Mouse (Mus musculus) CD4-positive, CD25-positive, alpha-beta regulatory T cell, adult 2 months (primary cell): ENCODE measurements at regions not wholly inside any gene's neighbourhood (a gene's known extent, or its start where the extent isn't known, plus 50 kb on each side); places are given as distances from the start of the nearest gene placed in this dataset.

ENCODE experiments used
- DNase-seq: peaks from one replicate; pipeline ENCODE4 v3.0.0-alpha.2; 2012; ENCODE audit warnings: low read depth, low spot score

DNA sequence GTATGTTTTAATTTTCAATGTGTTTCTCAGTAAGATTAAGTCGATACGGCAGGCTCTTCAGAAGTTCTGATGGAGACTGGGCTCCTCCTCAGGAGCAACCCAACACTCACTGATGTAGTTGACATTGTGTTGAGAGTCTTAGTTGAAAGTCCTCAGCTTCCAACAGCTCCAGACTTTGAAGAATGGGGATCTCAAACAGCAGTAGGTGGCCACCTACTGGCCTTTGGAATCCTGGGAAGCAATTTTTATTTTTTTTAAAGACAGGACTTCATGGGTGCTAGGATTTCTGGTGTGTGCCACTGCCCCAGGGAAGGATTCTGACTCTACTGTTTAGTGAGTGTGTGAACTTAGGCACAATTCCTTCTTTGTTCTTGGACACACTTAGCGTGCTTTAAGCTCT, 225.9 kb upstream of the Tbc1d5 start:
- DNase-seq = no peak

DNA sequence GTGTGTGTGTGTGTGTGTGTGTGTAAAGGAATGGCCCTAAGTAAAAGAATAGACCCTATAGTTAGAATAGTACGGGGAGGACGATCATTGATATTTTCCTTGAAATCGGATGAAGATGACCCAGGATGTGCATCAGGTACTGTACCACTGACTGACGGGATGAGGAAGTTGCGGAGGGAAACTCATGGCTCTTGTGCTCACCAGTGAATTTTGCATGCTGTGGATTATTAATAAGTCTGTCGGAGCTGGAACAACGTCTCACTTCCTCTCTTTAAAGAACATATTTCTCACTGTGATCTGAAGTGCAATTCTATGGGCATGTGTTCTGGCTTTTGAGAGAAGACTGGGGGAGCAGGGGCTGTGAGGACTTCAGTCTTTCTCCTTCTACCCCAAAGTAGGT, 218.8 kb upstream of the Tbc1d5 start:
- DNase-seq = no peak

DNA sequence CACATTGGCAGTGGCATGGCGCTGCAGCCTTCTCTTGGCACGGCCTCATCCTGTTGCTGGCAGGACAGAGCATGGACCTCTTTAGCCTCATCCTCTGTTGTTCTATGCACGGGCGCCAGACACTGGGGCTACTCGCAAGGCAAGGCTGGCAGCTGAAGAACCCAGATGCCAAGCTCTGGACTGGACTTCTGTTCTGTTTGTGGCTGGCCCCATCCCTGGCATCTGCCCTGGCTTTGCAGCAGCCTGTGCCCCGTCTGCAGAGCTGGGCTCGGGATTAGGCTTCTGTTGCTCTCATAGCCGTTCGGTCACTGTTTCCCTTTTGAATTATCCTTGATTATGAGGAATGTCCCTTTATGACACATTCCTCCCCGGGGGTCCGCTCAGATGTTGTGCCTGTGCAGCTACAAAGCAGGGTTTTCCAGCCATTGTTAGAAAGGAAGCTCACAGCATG, 214.6 kb upstream of the Tbc1d5 start:
- no peak for DNase-seq

DNA sequence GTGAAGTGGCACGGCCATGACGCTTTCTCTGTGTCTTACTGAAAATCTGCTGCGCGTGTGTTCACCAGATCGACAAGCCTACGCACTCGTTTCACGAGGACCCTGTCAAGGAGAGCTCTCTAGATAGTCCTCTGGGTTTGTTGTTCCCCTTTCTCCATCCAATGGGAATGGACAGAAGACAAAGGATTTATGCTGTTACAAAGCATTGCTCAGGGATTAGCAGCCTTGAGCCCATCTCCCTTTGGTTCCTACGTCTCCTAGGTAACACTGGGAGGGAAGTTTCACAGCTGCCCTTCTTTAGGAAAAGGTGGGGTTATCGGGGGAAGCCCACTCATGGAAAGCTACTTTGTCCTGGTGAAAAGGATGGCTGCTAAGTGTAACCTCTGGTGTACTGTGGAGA, 212.7 kb upstream of the Tbc1d5 start:
- no peak for DNase-seq

DNA sequence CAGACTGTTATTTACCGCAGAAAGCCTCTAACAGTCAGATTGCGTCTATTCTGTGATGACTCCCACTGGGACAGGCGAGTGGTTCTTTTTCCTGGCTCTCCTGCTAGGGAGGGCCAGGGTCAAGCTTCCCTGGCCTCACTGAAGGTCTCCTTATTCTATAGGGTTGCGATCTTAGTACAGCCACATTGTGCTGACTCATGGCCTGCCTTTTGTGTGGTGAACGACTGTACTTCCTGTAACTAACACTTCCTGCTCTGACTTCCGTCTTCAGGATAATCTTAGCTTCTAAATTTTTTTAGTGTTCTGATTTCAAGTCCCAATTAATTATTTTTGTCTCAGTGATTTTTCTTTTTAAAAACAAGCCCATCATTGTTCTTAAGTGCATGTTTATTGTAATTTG, 203.4 kb upstream of the Tbc1d5 start:
- DNase-seq = peak; percentile 45

DNA sequence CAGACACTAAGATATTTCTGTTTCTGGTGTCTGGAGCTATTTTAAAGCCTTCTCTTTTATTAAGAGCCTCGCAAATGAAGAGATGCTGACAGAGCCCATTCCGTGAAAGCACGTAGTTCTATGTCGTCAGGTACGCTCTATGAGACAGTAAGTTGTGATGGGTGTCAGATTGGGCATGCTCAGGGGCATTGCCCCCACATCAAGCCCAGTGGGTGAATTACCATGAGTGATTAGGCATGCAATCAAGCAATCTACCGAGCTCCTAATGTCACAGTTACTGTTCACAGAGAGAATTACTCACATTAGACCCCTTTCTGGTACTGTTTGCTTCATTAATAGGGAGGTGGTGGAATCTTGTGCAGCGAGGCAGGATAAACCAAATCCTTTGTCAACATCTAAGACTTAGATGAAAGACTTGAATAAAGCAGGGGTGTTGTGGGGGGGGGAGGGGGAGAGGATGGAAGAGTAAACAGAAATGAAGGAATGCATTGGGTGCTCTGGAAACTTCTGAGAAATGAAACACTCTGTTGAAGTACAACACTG, 192.9 kb upstream of the Tbc1d5 start:
- no peak for DNase-seq

DNA sequence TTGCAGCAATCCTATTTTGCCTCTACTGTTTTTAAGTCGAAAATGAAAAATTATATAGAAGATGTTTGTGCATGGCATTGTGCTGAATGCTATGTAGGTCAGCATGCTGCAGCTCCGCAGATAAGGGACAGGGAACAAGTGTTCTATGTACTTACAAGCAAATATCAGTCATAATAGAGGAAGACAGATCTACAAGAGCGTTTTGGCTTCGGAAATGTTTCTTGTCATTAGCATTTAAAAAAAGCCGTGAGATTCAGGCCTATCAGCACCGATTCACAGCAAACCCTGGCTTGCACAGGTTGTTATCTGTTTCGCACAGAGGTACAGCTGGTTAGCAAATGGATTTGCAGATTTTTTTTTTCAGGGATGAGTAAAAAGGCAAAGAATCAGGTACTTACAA, 191.8 kb upstream of the Tbc1d5 start:
- DNase-seq = no peak

DNA sequence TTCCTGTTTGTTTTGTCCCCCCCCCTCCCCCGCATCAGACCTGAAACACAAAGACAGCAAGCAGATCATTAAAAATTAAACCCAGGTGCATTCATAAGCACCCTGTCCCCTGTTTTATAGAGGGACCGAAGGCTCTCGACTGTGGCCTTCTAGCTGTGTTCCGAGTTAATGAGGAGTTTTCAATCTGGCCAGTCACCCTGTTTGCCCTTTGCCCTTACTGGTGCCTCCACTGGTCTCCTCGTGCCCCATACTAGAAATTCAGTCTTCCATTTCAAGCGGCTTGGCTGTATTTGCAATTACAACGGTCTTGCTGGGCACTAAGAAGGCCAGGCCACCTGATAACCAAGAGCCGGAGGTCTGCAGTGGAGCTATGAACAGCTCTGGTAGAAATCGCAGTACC, 190.9 kb upstream of the Tbc1d5 start:
- no peak for DNase-seq

DNA sequence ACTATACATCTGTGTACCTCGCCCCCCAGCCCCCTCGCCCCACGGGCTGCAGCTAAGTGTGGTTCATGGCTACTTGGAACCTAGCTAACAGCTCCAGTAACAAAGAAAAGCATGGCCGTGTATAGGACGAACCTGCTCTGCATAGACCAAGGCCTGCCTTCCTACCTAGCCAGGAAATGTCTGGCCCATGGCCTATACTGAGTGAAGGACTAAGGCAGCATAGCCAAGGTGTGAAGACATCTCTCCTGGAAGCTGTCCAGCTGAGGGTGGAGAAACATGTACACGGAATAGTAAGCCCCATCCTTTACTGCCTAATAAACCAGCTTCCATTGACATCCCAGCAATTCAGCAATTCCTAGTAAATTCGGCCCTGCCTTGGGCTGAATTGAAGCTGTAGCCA, 183.6 kb upstream of the Tbc1d5 start:
- DNase-seq = no peak

DNA sequence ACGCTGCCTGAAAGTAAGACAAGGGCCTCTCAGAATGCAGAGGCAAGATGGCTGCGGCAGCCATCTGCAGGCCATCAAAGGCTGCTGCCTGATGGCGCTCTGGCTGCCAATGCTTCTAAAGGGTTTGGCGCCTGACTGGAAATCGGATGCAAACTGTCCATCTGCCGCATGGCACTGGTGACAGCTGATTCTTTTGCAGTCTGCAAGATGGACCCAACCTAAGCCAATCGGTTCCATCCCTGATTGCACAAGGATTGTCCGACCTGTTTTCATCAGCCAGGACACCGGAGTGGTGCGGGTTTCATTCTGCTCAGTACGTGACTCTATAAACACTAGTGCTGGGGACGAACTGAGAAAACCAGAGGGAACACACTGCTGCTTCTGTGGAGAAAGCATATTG, 183.1 kb upstream of the Tbc1d5 start:
- DNase-seq = no peak

DNA sequence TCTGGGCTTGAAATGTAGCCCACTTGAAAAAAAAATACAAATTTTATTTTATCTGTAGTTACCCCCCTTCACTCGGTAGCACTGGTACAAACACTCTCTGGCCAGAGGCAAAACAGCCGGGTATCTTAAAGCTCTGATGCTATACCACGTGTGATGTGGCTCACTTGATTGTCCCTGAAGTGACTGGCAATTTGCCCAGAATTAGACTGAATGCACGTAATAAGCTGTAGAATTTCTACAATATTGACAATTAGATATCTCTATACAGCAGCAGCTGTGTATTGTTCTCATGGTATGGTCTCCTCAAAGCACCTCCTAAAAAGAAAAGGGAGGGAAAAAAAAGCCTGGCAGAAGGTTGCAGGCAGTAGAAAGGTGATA, 179.2 kb upstream of the Tbc1d5 start:
- DNase-seq = no peak

DNA sequence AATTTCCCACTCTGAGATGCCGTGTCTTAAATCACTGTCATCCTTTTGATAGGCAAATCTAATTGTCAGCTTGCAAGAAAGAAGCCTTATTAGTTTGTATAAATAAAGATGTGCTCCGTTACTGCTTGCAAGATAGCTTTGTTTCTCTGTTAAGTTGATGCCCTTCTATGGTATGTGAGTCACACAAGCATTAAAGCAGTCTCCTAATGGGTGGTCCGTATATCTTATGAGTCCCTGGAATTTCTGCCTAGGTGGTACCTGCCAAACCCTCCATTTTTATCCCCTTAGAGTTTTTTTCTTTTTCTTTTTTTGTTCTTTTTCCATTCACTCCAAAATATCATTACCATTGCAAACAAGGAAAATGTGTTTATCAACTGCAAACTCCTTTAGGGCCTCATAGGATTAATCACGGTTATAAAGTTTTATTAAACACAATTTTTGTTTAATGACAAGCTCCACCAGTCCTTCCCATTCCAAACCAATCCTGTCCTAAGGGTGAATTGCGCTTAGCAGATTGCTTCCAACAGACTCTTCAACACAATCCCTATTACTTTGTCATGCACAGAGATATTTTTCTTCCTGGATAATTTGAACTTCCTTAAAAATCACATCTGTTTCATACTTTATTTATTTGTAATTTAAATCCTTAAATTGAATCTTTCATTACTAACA, 178.7 kb upstream of the Tbc1d5 start:
- no peak for DNase-seq

DNA sequence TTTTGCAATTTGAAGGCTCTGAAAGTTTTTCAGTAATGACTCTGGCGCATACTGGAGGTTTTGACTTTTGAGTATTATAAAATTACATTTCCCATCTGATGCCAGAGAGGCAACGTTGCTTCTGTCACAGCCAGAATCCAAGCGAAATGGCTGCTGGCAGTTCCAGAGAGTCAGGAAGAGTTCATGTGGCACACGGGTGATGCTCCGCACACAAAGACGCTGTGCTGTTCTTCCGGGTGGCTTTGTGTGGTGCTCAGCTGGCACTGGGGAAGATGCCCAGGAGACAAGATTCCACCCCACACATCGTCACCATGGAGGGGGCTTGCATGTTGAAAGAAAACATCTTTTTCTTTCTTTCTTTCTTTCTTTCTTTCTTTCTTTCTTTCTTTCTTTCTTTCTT, 177.3 kb upstream of the Tbc1d5 start:
- no peak for DNase-seq

DNA sequence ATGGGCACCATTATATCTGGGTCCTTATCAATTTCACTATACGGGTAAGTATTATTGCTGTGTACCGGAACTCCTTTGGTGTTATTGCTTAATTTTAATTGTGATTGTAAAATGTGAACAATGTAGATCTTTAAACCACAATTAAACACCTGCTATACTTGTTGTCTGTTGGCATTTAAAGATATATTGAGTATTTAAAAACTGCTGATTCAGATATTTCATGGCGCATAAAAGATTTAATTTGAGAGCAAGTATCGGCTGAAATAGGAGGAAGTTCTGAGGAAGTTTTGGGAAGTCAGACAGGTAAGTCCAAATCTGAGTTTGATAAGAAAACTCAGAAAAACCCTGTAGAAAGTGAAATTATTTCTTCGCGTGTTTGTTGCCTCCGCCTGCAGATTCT, 142.7 kb upstream of the Tbc1d5 start:
- no peak for DNase-seq

DNA sequence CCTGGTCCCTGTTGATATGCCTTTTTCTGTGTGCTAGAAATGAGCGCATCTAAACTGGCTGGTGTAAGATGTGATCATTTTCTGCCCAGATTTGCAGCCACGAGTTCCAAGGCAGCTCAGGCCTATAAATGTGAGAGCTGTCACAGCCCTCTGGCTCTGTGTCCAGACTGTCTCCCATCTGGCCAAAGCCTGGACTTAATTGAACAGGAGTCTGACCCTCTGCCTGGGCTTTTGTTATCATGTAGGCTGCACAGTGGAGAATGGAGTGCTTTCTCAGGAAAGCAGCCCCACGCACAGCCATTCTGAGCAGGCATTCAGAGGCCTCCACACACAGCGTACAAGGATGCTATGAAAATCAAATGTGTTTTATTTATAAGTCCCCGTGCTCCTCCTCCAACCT, 141.9 kb upstream of the Tbc1d5 start:
- no peak for DNase-seq

DNA sequence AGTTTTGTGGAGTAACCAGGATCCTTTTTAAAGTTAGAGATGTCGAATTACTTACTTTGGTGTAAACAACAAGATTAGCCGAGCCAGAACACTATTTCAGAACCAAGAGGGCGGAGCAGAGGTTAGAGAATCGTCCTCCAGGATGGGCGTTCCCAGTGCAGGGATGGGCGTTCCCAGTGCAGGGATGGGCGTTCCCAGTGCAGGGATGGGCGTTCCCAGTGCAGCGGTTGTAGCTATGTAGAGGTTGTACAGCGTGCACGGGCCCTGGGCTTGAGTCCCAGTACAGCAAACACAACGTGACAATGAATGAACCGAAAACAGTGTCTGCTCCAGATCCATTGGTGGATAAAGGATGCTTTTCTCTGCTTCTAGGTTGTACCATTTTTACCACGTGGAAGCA, 125.8 kb upstream of the Tbc1d5 start:
- DNase-seq = no peak

DNA sequence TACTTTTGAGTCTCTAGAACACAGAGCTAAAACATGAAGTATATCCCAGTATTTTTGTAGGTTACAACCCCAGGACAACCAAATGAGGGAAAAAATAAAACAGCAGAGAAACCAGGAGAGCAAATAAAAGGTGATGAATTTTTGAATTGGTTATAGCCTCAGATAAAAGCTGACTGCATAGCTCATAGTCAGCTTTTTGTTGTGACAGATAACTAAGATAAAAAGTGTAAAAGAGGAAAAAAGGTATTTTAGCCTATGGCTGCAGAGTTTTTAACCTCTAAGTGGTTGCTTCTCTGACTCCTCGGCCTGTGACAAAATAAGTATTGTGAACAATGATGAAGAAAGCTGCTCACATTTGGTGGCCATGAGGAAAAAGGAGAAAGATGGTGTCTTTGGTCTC, 111.6 kb upstream of the Tbc1d5 start:
- DNase-seq = no peak

DNA sequence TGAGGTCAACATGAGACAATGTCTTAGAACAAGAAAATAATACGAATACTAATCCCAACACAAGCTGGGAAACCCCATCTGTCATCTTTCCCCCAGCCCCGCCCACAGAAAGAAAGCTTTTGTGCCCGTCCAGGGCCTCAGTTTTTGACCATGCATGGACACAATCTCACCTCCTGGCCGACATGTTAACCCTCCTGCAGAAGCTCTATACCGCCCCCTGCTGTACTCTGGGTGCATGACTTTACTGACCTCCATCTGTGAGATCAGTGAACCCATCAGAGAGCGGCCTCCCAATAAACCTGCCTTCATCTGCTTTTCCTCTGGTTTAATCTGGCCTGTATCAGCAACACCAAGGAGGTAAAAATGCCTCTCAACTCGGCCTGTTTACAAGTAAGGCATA, 109.6 kb upstream of the Tbc1d5 start:
- DNase-seq = peak; percentile 75

DNA sequence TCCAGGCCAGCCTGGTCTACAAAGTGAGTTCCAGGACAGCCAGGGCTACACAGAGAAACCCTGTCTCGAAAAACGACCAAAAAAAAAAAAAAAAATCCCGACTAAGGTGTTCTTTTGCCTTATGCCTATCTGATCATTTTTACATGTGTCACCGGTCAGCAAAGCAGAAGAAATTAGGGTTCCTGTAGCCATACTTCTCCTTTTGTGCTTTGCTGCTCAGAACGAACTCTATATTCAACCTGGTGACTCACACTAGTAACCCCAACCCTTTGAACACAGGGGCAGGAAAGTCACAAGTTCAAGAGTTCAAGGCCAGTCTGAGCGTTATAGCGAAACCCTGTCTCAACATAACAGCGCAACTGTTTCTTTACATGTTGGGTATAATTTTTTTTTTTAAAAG, 108.7 kb upstream of the Tbc1d5 start:
- DNase-seq = no peak

DNA sequence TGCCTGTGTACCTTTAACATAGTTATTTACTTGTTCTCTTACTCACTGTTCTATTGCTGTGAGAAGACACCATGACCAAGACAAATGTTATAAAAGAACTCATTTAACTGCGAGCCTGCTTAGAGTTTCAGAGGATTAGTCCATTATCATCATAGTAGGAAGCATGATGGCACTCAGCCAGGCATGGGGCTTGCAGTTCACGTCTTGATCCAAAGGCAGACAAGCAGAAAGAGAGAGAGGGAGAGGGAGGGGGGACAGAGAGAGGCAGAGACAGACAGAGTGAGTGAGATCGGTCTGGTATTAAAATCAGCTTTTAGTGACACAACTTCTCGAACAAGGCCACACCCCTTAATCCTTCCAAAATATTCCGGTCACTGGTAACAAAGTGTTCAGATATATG, 106.2 kb upstream of the Tbc1d5 start:
- DNase-seq = no peak

DNA sequence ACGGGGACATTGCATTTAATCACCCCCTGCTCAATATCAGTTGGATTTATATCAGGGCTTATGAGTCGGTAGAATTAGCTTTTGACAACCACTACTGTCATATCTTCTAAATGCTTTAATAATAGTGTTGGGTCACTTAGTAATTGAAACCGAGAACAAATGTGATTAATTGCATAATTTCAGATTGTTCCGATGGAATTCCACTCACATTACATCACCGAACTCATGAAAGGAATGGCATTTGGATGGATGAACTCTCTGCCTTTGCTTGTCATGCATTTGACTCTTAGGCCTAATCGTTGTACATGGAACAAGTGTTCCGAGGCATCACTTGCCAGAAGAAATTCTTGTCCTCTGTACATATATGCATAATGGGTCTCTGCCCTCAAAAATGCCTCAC, 99.6 kb upstream of the Tbc1d5 start:
- no peak for DNase-seq

DNA sequence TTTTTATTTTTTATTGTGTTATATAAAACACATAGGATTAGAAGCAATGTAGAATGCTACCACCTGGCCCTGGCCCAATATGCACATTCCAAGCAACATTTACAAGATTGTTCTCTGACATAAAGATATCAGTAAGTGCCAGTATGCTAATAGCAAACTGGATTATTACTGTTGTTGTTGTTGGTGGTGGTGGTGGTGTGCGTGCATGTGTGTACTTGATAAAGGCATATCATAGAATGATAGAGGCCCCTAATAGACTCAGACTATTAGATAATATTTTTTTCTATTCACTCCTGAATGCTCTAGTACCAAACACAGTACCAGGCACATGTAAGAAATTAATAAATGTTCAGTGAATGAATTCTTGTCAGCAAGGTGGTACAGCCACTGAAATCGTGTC, 98.9 kb upstream of the Tbc1d5 start:
- no peak for DNase-seq

DNA sequence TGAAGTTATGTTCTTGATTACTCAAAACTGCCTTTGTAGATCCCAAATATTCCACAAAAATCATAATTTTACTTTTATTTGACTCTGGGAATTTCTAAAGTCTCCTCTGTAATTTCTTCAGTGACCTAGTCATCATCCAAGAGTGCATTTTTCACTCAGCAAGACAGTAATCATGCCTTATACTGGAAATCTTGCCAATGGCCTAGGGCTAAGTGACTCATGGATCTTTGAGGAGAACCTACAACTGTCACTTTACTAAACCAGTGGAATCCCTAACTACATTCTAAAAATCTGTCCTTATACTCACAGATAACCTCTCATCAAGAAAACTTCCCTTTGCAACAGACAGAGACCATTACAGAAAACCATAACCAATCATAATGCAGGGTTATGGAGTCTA, 98.0 kb upstream of the Tbc1d5 start:
- no peak for DNase-seq

DNA sequence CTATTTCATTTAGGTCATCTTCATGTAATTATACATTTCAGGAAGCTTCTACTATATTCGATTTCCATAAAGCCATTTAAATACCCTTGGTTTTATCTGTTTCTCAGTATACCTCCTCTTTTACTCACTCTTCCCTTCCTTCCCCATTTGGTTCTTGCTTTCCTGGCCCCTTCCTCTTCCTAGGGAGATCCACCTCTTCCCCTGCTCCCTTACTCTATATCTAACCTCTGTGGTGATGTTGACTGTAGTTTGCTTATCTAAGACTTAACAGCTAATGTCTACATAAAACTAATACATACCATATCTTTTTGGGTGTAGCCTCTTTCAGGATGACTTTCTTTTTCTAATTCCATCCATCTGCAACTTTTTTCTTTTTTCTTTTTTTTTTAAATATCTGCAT, 92.9 kb upstream of the Tbc1d5 start:
- no peak for DNase-seq
